Mouse (Mus musculus): ENCODE results near the gene Bcl7b.

Gene Bcl7b

DNA sequence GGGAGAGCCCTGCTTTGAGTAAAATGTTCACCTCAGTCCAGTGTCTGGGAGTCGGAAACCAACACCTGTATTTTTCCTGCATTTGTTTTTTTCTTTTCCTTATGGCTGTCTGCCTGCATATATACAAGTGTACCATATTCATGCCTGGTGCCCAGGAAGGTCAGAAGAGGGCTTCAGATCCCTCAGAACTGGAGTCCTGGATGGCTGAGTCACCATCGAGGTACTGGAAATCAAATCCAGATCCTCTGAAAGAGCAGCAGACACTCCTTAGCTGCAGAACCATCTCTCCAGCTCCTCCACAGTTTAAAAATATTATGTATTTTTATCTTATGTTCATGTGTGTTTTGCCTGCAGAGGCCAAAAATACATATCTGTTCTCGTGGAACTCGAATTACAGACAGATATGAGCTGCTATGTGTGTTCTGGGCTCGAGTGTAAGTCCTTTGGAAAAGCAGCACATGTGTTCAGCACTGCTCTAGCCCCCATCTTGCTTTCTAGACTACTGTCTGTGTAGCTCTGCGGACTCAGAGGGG lies 3.7 kb downstream of the Bcl7b start:
- DNase-seq = no peak

DNA sequence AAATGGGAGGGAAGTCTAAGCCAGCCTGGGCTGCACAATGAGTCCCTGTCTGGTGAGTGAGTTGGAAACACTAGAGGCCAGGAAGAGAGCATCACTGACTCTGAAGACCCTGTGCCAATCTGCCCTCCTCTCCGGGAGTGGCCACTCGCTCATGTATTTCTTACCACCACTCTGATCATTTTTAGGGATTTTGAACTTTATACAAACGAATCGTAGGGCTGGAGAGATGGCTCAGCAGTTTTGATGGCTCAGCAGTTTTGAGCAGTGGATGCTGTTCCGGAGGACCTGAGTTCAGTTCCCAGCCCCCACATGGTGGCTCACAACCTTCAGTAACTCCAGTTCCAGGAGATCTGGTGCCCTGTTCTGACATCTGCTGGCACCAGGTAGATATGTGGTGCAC lies 4.9 kb downstream of the Bcl7b start:
- DNase-seq = no peak

DNA sequence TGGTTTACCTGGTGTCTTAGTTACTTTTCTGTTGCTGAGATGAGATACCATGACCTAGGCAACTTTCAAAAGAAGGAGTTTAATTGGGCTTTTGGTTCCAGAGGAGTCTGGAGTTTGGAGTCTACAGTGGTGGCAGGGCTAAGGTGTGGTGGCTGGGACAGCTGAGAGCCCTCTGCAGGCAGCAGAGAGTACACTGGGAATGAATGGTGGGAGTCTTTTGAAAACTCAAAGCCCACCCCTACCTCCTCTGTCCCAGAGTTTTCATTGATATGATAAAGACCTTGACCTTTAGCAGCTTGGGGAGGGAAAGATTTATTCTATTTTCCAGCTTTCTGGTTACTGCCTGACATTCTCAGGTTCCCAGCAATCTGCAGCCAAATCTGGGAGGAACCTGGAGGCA lies 7.0 kb downstream of the Bcl7b start:
- no peak for DNase-seq

DNA sequence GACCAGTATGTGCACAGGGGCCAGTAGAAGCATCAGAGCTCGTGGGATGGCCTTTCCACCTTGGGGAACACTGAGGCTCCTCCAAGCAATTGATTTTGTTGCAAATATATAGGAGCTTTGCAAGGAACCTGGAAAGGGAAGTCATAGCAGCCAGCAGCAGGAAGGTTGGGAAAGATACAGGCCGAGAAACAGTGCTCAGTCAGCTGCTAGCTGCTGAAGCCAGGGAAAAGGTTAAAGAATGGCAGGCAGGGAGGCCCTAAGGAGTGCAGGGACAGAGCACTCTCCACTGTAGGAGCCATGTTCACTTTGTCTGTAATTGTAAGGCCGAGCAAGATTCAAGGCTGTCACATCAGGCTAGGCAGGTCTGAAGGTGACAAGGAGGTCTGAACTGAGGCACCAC lies 10.4 kb downstream of the Bcl7b start:
- DNase-seq = no peak

DNA sequence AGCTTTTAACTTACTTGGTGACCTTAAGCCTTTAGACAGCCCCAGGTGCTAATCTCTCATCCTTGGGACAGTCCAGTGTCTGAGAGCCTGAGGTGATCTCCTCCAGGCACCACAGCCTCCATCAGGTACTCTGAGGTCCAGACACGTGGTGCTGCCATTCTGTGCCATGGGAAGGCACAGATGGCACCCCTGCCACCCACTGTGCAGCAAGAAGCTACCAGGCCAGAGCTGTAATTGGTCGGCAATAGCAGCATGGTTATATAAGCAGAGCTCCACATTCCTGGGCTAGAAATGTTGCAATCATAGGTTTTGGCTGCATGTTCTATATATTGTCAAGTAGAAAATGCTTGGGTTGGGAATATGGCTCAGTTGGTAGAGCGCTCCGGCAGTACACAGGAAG lies 10.9 kb downstream of the Bcl7b start:
- DNase-seq = no peak

DNA sequence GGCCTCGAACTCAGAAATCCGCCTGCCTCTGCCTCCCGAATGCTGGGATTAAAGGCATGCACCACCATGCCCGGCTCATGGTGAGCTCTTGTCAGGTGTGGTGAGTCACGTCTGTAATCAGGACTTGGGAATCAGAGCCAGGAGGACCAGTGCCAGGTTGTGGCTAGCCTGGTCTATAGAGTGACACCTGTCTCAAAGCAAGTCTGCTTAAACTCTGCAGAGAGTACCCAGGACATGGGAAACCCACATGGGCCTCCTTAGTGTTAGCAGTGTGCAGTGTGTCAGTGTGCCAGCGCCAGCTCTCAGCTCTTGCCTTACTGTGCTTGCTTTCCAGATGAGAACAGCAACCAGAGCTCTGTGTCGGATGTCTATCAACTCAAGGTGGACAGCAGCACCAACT lies 11.5 kb downstream of the Bcl7b start:
- no peak for DNase-seq

DNA sequence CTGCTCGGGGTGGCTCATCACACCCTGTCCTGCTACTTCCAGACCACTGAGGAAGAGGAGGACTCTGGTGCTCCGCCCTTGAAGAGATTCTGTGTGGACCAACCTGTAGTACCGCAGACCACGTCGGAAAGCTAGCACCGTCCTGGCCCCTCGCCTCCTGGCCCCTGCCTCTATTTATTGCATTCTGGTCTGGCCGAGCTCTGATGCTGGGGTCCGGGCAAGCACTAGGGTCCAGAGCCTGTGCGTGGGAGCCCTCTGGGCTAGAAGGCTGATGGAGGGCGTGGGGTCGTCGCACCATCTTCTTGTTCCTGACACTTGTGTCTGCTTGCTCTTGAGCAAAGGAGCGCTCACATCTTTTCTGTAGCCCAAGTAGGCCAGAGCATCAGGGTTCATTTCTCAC lies 12.7 kb downstream of the Bcl7b start:
- DNase-seq = no peak

DNA sequence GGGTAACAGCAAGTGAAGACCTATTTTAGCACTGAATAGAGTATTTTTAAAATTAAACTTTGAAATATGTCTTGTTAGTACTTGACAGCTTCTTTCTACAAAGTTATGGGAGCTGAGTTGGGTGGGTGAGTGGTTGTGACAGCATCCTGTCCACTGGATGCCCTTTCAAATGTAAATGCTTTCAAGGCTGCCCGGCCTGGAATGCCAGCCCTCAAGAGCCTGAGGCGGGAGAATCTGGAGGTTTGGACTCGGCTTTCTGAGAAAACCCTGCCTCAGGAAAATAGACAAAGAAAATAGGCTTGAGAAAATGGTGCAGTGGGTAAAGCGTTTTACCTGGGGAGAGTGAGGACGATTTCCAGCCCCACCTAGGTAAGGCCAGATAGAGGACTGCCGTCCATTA lies 13.7 kb downstream of the Bcl7b start:
- DNase-seq = no peak

DNA sequence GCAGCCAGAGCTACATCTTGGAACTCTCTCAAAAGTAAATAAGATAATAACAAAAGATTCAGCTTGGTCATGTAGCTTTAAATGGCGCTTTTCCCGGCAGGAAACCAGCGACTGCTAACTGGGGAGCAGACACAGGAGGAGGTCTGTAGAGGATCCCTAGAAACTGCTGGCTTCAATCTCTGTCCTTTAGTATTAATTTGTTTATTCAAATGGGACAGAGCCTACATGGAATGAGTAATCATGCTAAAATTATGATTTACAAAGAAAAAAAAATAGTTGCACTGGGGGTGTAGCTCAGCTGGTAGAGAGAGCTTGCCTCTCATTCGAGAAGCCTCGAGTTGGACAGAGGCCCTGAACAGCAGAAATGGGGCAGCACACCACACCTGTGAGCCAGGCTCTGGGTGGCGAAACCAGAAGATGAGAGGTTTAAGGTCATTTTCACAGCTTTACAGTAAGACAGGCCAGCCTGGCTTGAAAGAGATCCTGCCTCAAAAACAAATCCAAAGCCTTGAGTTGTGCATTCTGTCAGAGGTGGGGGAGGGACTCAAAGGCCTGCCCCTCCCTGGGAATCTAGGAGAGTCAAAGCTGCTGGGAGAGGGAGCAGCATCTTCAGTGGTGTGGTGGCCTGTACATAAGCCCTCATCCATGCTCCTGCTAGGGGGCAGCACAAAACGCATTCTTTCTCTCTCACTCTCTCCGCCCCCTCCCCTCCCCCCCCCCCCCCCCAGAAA lies 15.2 kb downstream of the Bcl7b start:
- DNase-seq = no peak

DNA sequence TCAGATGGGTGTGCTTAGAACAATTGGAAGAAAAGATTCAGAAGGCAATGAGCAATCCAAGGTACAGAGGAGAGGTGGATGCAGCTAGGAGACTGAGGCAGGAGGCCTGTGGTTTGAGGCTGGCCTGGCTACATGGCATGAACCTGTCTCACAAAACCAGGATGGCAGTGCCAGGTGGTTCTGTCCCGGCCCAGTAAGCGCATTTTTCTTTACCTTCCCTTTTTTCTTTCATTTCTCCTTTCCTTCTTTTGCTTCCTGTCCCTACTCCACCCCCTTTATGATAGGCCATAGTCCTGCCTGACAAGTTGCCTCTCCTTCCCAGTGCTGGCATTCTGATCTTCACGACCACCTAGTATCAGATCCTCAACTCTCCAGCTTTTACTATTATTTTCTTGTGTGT lies 16.9 kb downstream of the Bcl7b start:
- DNase-seq = no peak

DNA sequence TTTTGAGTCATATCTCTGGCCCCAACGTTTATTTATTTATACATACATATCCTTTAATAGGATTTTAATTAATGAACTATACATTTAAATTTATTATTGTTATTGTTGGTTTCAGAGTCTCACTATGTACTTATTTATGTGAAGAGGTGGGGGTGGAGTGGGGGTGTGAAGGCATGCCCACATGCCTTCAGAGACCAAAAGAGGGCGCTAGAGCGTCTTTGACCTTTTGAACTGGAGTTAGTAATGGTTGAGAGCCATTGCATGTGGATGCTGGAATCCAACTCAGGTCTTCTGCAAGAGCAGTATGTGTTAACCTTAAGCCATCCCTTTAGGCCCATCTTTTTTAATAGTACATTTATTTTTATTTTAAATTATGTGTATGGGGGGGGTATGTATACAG lies 17.5 kb downstream of the Bcl7b start:
- DNase-seq = peak; percentile 62

DNA sequence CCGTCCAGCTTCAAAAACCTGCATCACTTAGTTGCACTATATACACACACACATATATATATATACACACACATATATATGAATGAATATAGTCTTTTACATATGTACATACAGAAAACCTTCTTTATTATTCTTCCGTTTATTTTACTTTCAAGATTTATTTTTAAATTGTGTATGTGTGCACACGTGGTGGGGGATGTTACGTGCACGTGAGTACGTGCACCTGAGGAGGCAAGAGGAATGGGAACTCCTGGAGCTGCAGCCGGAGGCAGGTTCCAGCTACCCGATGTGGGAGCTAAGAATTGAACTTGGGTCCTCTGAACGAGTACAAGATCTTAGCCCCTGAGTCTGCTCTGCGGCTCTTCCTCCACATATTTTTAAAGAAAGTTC lies 18.1 kb downstream of the Bcl7b start:
- DNase-seq = no peak

DNA sequence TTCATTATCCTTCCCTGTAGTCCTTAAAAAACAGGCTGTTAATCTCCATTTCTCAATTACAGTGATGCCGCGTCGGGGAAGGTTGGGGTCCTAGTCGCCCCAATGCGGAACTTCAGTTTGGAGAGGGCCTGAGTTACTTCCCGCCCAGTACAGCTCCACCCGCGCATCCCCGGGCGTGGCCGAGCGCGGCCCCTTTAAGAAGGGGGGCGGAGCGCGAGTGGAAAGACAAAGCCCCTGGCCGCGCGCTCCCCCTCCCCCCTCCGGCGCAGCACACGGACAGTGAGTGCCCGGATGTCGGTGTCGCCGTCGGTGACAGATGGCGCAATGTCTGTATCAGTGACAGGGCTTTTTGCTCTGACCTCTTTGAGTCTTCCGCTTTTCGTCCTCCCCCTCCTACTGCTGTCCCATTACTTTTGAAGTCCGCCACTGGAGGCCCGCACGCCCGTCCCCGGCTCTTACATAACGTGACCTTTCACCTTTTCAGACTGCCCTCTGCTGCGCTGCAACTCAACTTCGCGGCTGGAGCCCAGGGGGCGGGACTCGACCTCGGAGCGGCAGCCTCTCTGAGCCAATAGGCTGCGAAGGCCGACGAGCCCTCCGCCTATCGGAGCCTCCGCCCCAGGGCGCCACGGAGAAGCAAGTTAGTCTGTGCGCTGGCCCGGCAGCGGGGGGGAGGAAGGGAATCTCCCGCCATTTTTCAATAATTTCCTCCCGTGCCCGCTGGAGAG lies 18.7 kb downstream of the Bcl7b start, which contains the start of gene Baz1b:
Baz1b (plus strand) TSS at position 644 of the 728 bp plus-strand sequence.
- DNase-seq = peak; percentile 99

DNA sequence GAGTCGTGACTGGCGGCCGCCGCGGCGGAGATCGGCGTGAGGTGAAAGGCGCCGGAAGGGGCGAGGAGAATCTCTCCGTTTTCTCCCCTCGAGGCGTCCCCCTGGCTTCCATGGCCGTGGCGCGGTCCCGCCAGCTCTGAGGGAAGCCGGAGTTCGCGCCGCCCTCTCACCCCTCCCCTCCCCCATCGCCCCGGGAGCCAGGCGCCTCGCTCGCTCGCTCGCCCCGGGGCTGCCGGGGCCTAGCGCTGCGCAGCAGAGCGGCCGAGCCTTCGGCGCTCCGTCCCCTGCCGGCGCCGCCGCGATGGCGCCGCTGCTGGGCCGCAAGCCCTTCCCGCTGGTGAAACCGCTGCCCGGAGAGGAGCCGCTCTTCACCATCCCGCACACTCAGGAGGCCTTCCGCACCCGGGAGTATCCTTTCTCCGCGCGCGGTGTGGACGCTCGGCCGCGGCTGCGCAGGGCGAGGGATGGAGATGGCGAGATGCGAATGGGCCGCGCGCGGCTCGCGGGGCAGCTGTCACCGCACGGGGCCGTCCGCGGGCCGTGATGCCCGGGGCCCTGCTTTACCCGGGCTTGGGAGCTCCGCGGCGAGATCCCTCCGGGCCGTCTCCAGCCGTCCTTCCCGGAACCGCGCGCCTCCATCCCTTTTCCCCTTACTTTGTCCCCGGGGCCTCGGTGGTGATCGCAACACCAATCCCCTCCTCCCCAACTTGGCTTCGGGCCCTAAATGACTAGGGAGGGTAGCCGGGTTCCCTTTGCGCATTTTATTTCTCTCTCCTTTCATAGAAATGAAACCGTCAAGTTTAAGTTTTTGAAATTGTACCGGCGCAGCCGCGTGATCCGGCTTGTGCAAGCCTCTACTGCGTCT lies 19.5 kb downstream of the Bcl7b start:
- DNase-seq = peak; percentile 46

DNA sequence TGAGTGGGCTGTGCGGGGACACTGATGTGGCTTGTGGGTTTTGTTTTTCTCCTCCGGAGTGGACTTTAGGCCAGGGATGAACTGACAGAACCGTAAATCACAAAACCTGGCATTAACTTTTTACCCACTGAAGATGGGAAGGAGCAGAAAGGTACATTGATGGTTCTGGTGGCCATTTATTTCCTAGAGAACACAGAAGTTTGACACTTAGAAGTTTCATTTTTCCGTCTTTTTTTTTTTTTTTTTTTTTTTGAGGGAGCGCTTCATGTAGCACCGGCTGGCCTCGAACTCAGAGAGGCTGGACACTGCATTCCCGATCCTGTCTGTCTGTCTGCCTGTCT lies 20.1 kb downstream of the Bcl7b start:
- no peak for DNase-seq

DNA sequence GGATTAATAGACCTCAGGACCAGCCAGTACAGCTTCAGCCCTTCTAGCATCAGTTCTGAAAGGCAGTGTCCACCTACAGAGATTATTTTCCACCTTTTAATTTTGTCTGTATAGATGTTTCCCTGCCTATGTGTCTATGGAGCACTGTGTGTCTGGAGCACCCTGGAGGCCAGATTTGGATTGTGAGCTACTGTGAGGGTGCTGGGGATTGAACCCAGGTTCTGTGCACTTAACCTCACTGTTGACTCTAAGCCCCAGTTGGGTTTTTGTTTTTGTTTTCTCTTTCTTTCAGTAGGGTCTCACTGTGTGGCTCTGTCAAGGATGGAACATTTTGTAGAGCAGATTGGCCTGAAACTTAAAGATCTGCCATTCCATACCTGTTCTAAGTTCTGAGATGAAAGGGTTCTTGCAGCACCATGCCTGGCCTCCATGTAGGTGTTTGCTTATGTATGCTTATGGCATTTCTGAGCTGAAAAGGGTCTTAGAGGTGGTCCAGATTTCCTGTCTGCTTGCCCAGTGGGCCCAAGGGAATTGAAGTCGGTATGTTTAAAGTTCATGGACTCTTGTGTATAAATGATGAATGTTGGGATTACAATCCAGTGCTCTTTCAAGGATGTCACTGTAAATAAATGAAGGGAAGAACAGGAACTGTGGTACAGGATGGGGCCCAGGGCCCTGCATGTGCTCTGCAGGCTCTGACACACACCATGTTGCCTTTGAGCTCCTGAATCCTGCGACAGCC lies 21.4 kb downstream of the Bcl7b start:
- DNase-seq = no peak

DNA sequence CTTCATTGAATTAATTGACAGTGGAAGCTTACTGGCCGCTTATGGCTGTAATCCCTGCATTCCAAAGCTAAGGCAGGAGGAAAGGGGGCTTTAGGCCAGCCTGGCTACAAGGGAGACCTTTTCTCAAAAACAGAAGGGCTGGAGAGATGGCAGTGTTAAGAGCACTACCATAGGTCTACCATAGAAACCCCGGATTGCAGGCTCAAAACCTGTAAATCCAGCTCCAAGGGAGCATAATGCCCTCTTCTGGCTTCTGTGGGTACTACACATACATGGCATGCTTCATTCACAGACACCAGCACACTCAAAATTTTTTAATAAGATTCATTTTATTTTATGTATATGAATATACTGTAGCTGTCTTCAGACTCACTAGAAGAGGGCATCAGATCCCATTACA lies 23.5 kb downstream of the Bcl7b start:
- DNase-seq = peak; percentile 85

DNA sequence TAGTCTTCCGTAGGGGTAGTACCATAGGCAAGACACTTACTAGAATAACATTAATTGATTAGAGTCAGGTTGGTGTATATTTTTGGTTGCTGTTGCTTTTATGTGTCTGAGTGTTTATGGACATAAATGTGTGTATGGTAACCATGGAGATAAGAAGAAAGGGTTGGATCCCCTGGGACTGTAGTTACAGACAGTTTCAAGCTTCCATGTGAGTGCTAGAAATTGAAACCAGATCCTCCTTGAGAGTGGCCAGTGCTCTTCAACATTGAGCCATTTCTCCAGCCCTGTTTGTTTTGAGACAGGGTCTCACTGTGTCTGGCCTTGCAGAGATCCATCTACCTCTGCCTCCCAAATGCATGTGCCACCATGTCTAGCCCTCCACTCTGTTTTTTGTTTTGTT lies 24.3 kb downstream of the Bcl7b start:
- no peak for DNase-seq

DNA sequence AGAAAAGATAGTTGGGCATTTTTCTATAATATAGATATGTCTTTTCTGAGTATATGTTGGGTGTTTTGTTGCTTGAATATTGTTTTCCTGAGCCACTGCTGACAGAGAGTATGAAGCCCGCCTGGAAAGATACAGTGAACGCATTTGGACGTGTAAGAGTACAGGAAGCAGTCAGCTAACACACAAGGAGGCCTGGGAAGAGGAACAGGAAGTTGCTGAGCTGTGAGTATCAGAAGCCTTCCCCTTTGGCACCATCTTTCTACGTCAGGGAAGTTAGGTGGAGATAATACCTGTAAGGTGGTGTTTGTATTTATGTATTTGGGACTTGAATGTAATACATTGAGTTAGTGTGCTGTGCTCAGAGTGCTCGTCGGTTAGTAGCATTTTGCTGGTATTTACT lies 28.3 kb downstream of the Bcl7b start:
- DNase-seq = no peak

DNA sequence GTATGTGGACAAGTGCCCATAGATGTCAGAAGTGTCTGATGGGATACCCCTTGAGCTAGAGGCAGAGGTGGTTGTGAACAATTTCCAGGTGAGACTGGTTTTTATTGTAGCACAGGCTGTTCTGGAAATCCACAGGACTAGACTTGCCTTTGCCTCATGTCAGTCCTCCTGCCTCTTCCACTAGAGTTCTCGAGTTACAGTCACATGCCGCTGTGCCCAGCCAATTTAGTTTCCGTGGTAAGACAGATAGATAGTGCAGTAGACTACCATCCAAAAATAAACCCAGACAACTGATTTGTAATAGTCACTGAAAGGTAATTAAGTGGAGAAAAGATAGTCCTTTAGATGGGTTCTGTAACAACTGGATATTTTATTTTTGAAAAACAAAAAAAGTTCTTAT lies 34.7 kb downstream of the Bcl7b start:
- no peak for DNase-seq

DNA sequence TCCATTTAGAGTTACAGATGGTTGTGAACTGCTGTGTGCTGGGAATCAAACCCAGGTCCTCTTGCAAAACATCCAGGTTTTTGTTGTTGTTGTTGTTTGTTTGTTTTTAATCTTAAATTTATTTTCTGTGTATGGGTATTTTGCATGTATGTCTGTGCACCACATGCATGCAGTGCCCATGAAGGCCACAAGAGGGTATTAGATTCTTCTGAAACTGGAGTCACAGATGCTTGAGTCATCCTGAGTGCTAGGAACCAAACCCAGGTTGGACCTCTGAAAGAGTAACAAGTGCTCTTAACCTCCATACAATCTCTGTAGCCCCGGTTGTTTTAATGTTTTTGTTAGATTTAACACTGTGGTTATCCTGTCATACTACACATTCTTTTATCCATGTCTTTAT lies 40.1 kb downstream of the Bcl7b start:
- DNase-seq = no peak

DNA sequence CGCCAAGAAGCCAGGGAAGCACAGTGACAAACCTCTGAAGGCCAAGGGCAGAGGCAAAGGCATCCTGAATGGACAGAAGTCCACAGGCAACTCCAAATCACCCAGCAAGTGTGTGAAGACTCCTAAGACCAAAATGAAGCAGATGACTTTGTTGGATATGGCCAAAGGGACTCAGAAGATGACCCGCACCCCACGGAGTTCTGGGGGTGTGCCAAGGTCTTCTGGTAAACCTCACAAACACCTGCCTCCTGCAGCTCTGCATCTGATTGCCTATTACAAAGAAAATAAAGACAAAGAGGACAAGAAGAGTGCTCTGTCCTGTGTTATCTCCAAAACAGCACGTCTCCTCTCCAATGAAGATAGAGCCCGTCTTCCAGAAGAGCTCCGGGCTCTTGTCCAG lies 48.8 kb downstream of the Bcl7b start:
- no peak for DNase-seq

DNA sequence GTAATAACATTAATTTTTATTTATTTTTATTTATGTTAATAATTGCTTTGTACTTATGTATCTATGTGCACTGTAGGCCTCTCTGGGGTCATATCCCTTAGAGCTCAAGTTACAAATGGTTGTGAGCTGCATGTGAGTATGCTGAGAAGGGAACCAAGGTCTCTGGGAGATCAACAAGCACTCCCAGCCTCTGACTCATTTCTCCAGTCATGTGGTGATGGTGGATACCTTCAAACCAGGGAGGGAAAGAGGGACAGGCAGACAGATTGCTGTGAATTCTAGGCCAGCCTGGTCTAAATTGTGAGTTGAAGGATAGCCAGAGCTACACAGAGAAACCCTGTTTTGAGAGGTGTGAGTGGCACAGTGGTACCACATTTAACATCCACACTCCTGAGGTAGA lies 52.9 kb downstream of the Bcl7b start:
- no peak for DNase-seq

All from kidney, adult 9 months (tissue).